Mouse (Mus musculus) midbrain, embryonic 14.5 days (tissue): Measurements from ENCODE around the gene Rfx1. TPM values are rescaled to one million over a fixed set of nuclear protein-coding genes. Genes with fewer than 3 reads are reported as not detected.
A peak's percentile ranks its signal among the peaks of the same experiment; 100 is the strongest.

Experiments used
- ATAC-seq: fragments of 200-750 bp; cut with Nextera tagmentation; 2 replicates; pipeline ENCODE4 v1.8.0; 2017; ENCODE audit warnings: moderate number of reproducible peaks, moderate library complexity; ENCODE audit not compliant: low FRiP score, low TSS enrichment
- DNase-seq: peaks from one replicate; pipeline ENCODE4 v3.0.0-alpha.2; 2015
- H3K27ac ChIP-seq: fragments of 300-500 bp; sonication (generic); replicated peaks from 2 replicates; pipeline ENCODE4 v1.5.1; 2014; ENCODE audit warnings: mild to moderate bottlenecking, low read depth, low read length, moderate library complexity
- H3K27me3 ChIP-seq: fragments of 300-500 bp; sonication (generic); 2 replicates; pipeline ENCODE4 v1.6.1; 2014; ENCODE audit warnings: low read length, control low read depth, mixed read lengths; ENCODE audit not compliant: control insufficient read depth, insufficient read depth
- H3K36me3 ChIP-seq: fragments of 300-500 bp; sonication (generic); 2 replicates; pipeline ENCODE4 v1.6.1; 2014; ENCODE audit warnings: low read length, control low read depth; ENCODE audit not compliant: control insufficient read depth, insufficient read depth
- H3K4me1 ChIP-seq: fragments of 300-500 bp; sonication (generic); 2 replicates; pipeline ENCODE4 v1.6.1; 2014; ENCODE audit warnings: mild to moderate bottlenecking, antibody characterized with exemption, low read length, control low read depth; ENCODE audit not compliant: control insufficient read depth, insufficient read depth
- H3K4me2 ChIP-seq: fragments of 300-500 bp; sonication (generic); 2 replicates; pipeline ENCODE4 v1.6.1; 2014; ENCODE audit warnings: mild to moderate bottlenecking, low read length, moderate library complexity
- H3K4me3 ChIP-seq: fragments of 300-500 bp; sonication (generic); replicated peaks from 2 replicates; pipeline ENCODE4 v1.5.1; 2014; ENCODE audit warnings: low read depth, low read length
- H3K9ac ChIP-seq: fragments of 300-500 bp; sonication (generic); replicated peaks from 2 replicates; pipeline ENCODE4 v1.6.1; 2014; ENCODE audit warnings: mild to moderate bottlenecking, low read length, moderate library complexity
- H3K9me3 ChIP-seq: fragments of 300-500 bp; sonication (generic); 2 replicates; pipeline ENCODE4 v1.6.1; 2016; ENCODE audit warnings: low read length, control low read depth, mixed read lengths; ENCODE audit not compliant: control insufficient read depth
- WGBS: fragments of 180-500 bp; shearing (Covaris S2); extraction: QIAGEN DNeasy Blood & Tissue Kit; methylation state at CpG from one replicate; pipeline ENCODE4 v1.1.7; 2014; 5-methylcytosine and 5-hydroxymethylcytosine counted together
- polyA plus RNA-seq: library from polyadenylated mRNA; unstranded; fragments of >200 nt; fragmentation: Nextera tagmentation; extraction: Ambion mirVana; gene quantifications from 2 replicates; pipeline ENCODE4 v1.2.1, GENCODE M21; 2014

Rfx1 gene
- polyA plus RNA-seq, 1 experiment from 2014 or later, result 11.2 TPM

DNA sequence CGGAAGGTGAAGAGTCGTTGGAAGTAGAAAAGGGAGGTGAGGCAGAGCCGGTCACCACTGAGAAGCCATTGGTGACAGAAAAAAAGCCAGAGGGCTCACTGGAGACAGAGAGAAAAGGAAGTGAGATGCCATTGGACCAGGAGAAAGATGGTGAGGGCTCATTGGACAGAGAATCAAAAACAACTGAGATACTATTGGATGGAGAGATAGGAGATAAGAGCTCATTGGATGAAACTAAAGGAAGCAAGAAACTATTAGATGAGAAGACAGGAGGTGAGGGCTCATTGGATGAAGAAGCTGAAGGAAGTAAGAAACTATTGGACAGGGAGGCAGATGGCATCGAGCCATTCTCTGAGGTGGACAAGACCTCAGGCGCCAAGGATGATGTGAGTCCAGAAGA, 37.4 kb upstream of the Rfx1 start:
- H3K4me1 ChIP-seq, result 0 out of 2 replicates have a peak, but pooled peaks cover 4% of the 10 kb centered on the region
- no peak for DNase-seq
- H3K9me3 ChIP-seq, result no peaks in the 10 kb centered on the region
- H3K27ac ChIP-seq, result no peak overlapping the region
- H3K36me3 ChIP-seq, result no peaks in the 10 kb centered on the region
- no peak for ATAC-seq
- H3K27me3 ChIP-seq, result peaks cover 11% of the 10 kb centered on the region; the same call in 1 of the 2 replicates
- no peak overlapping the region for H3K9ac ChIP-seq
- H3K4me2 ChIP-seq, result no peak overlapping the region
- 88% methylated on average over 5 of the region's 5 CpGs for WGBS
- H3K4me3 ChIP-seq, result no peak overlapping the region

DNA sequence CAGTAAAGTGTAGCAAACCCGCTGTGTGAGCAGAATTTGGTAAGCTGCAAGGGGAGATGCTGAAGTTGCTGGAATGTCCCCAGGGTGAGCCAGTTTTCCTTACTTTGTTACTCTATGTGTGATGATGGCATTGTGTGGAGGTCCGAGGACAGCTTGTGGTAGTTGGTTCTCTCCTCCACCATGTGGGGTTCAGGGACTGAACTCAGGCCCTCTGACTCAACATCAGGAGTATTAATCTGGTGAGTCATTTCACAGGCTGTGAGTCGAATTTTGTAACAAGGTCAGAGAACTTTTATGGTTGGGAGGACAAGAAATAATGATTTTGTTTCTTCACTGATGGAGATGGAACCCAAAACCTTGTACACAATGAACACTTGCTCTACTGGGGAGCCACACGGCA, 33.9 kb upstream of the Rfx1 start:
- H3K4me1 ChIP-seq, result no peaks in the 10 kb centered on the region
- no peak overlapping the region for H3K9ac ChIP-seq
- H3K27me3 ChIP-seq, result no peaks in the 10 kb centered on the region
- H3K4me3 ChIP-seq, result no peak overlapping the region
- DNase-seq (no peak), ATAC-seq (no peak)
- no peak overlapping the region for H3K27ac ChIP-seq
- H3K9me3 ChIP-seq, result no peaks in the 10 kb centered on the region
- 80% methylated on average over 4 of the region's 4 CpGs for WGBS
- no peaks in the 10 kb centered on the region for H3K36me3 ChIP-seq
- H3K4me2 ChIP-seq, result no peak overlapping the region

DNA sequence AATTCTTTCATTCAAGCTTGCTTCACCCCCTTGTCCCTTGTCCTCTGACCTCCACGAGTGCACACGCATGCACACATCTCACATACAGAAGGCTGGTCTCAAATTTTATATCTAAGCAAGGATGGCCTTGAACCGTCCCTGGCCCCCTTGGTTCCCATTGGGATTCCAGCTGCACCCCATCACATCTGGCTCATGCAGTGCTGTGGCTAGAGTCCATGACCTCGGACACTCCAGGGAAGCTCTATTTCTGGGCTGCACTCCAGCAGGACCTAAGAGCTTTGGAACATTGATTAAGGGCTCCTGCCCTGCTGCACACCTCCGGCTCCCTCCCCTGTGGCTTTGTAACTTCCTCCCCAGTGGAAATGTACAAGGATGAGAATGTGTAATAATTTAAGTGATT, 28.6 kb upstream of the Rfx1 start:
- 80% methylated on average over 5 of the region's 5 CpGs for WGBS
- DNase-seq (no peak), ATAC-seq (no peak)
- Histone ChIP-seq H3K36me3 (no peaks in the 10 kb centered on the region), H3K27ac (no peak overlapping the region), H3K27me3 (peaks cover 26% of the 10 kb centered on the region), H3K4me2 (no peak overlapping the region), H3K4me1 (no peaks in the 10 kb centered on the region), H3K4me3 (no peak overlapping the region), H3K9me3 (no peaks in the 10 kb centered on the region), H3K9ac (no peak overlapping the region)

DNA sequence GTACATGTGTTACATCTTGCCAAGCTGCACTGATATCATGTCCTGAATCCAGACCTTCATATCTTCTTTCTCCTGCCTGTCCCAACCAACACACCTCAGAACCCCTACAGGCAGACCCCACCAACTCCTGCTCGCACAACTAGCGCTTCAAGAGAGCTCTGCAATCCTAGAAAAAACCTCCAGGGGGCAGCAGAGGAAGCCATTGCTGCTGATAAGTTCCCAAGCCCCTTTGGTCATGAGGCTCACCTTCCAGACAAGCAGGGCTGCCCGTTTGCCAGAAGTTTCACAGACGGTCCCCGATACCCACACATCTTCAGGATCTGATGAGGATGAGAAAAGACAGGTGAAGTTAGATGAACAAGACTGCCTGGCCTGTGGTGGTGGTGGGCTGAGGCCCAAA, 27.6 kb upstream of the Rfx1 start:
- H3K4me2 ChIP-seq, result no peak overlapping the region
- ATAC-seq (0 out of 2 replicates have a peak, but pooled peaks have one; percentile 37), DNase-seq (peak; percentile 92)
- H3K4me3 ChIP-seq, result no peak overlapping the region
- no peaks in the 10 kb centered on the region for H3K9me3 ChIP-seq
- no peak overlapping the region for H3K27ac ChIP-seq
- peaks cover 36% of the 10 kb centered on the region for H3K27me3 ChIP-seq
- no peak overlapping the region for H3K9ac ChIP-seq
- WGBS, result 9% methylated on average over 5 of the region's 5 CpGs
- H3K4me1 ChIP-seq, result no peaks in the 10 kb centered on the region
- no peaks in the 10 kb centered on the region for H3K36me3 ChIP-seq

DNA sequence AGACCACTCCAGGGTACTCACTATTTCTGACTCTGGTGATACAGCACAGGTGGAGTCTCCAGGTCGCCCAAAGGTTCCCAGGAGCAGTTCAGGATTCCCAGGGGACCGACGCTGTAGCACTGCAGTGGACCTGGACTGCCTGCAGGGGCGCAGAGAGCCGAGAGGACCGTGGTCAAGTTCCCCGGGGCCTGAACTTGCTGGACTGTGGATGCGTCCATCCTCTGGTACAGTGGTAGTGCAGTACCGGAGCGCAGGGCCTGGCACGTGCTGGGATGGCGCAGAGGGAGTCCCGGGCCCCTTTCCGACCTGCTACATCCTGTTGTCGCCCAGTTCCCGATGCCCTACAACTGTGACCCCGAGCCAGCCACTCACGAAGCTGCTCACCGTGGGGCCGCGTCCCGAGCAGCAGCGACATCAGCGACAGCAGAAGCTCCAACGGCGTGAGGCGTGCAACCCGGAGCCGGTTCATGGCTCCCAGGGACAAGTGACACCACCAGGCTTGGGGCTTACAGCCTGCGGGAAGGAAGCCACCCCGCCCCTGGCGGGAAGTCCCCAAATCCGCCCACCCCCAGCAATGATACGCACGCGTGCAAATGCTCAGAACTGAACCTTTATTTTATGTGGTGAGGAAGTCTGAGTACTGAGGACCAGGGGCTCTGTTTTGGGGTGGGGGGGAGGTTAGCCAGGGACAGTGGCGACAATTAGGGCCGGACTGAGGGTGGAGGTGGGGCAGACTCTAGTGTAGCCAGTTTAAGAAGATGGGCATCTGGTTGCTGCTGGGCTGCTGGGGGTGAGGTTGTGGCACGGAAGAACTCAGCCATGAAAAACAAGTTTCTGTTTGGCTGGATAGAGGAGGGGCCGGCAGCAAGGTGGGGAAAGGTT, 24.3 kb upstream of the Rfx1 start, which contains the start of gene Il27ra:
Il27ra (minus strand) TSS at position 524 of the 882 bp plus-strand sequence.
- peaks cover 54% of the 10 kb centered on the region for H3K27me3 ChIP-seq

DNA sequence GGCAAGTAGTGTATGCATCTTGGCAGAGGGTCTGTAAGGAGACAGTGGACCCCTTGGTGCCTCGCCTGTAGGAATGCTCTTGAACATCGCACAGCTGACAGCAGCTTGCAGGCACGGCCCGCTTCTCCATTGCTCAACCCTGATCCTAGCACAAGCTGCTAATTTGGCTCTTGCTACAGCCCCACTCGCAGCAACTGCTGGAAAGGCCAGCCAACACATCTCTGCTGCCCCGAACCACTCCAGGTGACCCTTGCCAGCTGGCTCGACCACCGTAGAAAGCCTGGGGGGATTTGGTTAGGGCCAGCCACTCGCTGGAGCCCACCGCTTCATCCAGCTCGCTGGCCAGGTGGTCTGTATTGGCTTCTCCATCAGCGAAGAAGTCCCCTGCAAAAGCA, 23.7 kb upstream of the Rfx1 start:
- WGBS, result 40% methylated on average over 12 of the region's 12 CpGs
- no peaks in the 10 kb centered on the region for H3K4me1 ChIP-seq
- H3K36me3 ChIP-seq, result no peaks in the 10 kb centered on the region
- no peak overlapping the region for H3K4me3 ChIP-seq
- peaks cover 54% of the 10 kb centered on the region for H3K27me3 ChIP-seq
- no peak for ATAC-seq
- H3K4me2 ChIP-seq, result no peak overlapping the region
- DNase-seq, result no peak
- H3K9me3 ChIP-seq, result no peaks in the 10 kb centered on the region
- H3K9ac ChIP-seq, result no peak overlapping the region; the same call in 1 of the 2 replicates
- H3K27ac ChIP-seq, result no peak overlapping the region

More for the DNA sequence above, 24.3 kb upstream of the Rfx1 start, which contains the start of gene Il27ra:
- WGBS, result 3% methylated on average over 40 of the region's 40 CpGs
- no peaks in the 10 kb centered on the region for H3K36me3 ChIP-seq
- peak within 1 kb of the TSS; percentile 21 for H3K4me3 ChIP-seq
- H3K4me2 ChIP-seq, result peak within 1 kb of the TSS; percentile 52
- no peaks in the 10 kb centered on the region for H3K4me1 ChIP-seq
- peak within 1 kb of the TSS; percentile 29 for H3K9ac ChIP-seq
- H3K9me3 ChIP-seq, result no peaks in the 10 kb centered on the region
- no peak within 1 kb of the TSS for H3K27ac ChIP-seq
- DNase-seq (peak; percentile 81), ATAC-seq (peak; percentile 50; the same call in 1 of the 2 replicates)

DNA sequence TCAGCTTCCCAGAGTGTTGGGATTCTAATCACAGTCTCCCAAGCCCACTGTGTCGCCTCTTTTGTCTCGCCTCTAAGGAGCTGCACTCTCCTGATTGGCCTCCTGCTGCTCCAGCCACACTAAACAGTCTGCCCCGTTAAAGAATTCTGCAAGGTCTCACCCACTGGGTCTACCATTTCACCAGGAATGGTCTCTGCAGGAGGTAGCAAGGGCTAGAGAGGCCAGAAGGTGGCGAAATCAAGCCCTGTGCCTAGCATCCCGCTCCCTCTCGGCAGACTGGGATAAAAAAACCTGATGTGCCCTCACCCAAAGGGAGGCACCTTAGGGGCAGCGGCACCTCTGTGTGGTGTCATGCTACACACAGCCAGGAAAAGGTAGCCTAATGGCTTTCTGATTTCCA, 22.5 kb upstream of the Rfx1 start:
- Histone ChIP-seq H3K36me3 (no peaks in the 10 kb centered on the region), H3K27ac (no peak overlapping the region), H3K9ac (no peak overlapping the region), H3K27me3 (peaks cover 54% of the 10 kb centered on the region), H3K4me3 (no peak overlapping the region), H3K4me2 (no peak overlapping the region), H3K4me1 (no peaks in the 10 kb centered on the region), H3K9me3 (no peaks in the 10 kb centered on the region)
- DNase-seq (no peak), ATAC-seq (no peak)
- WGBS, result 2% methylated on average over 7 of the region's 7 CpGs

DNA sequence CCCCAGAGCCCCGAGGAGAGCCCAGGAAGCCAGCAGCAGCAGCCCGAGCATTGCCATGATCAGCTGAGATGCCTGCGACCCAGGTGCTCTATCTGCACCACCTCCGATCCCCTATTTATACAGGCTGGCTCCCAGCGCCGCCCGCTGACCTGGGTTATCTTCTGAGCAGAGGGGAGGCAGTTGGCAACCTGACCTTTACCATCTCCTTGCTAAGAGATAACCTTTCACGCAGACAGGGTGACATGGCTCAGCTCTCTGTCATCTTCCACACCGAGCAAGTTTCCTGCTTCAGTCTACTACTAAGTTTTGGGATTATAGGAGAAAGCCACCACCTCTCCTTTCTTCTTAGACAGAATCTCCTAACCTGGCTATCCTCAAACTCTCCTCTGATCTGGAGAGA, 21.7 kb upstream of the Rfx1 start, which contains the start of gene Rln3:
Rln3 (minus strand) TSS at position 101 of the 400 bp plus-strand sequence.
- Histone ChIP-seq H3K9me3 (no peaks in the 10 kb centered on the region), H3K36me3 (no peaks in the 10 kb centered on the region), H3K4me1 (no peaks in the 10 kb centered on the region), H3K4me2 (0 out of 2 replicates have a peak within 1 kb of the TSS, but pooled peaks have one; percentile 19), H3K27me3 (peaks cover 54% of the 10 kb centered on the region), H3K27ac (no peak within 1 kb of the TSS), H3K9ac (no peak within 1 kb of the TSS), H3K4me3 (no peak within 1 kb of the TSS)
- 10% methylated on average over 9 of the region's 9 CpGs for WGBS
- ATAC-seq (no peak), DNase-seq (no peak)

DNA sequence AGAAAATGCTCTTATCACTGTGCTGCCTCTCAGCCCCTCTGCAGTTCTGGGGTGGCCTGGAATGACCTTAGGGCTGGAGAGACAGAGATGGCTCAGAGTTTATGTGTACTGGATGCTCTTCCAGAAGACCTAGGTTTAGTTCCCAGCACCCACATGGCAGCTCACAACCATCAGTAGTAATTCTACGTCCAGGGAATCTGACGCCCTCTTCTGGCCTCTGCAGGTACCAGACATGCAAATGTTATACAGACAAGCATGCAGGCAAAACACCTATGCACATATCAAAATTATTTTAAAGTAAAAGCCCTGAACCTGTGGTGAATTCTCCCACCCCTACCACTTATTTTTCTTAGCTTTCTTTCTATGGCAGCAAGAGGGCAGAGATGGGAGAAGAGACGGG, 20.1 kb upstream of the Rfx1 start:
- Histone ChIP-seq H3K27me3 (peaks cover 43% of the 10 kb centered on the region), H3K4me1 (no peaks in the 10 kb centered on the region), H3K36me3 (no peaks in the 10 kb centered on the region), H3K9me3 (no peaks in the 10 kb centered on the region), H3K27ac (no peak overlapping the region), H3K4me2 (no peak overlapping the region), H3K4me3 (no peak overlapping the region), H3K9ac (no peak overlapping the region)
- ATAC-seq (no peak), DNase-seq (no peak)
- 81% methylated on average over 3 of the region's 3 CpGs for WGBS
